Mouse (Mus musculus): ENCODE results near the gene Tbata.
A peak's percentile ranks its signal among the peaks of the same experiment; 100 is the strongest.

Gene Tbata

GRCm38 (mm10) chr10:61171654-61172053, at the start of gene Tbata:
TSS of gene Tbata (plus strand) at chr10:61171954.
- no peak for ATAC-seq (ENCODE audit: insufficient number of reproducible peaks, low FRiP score, low TSS enrichment)

GRCm38 (mm10) chr10:61123276-61123913, 48.4 kb upstream of the Tbata start:
- ATAC-seq (ENCODE audit: insufficient number of reproducible peaks, low FRiP score, low TSS enrichment) = no peak

DNA sequence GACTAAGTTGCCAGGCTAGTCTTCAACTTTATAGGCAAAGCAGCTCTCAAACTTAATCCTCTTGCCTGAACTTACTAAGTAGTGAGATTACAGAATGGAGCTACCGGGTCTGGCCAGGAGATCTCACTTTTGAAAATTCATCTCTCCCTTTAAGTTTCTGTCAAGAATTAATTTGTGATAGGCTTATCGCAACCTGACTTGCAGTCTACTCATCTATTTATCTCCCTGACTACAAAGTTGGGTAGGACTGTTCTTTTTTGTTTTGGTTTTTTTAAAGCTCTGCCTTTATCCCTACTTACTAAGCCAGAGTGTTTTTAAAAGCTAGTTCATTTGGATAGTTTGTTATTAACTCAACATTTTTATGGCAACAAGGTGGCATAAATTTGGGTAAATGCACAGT, 47.3 kb upstream of the Tbata start:
- ATAC-seq (ENCODE audit: insufficient number of reproducible peaks, low FRiP score, low TSS enrichment) = no peak

DNA sequence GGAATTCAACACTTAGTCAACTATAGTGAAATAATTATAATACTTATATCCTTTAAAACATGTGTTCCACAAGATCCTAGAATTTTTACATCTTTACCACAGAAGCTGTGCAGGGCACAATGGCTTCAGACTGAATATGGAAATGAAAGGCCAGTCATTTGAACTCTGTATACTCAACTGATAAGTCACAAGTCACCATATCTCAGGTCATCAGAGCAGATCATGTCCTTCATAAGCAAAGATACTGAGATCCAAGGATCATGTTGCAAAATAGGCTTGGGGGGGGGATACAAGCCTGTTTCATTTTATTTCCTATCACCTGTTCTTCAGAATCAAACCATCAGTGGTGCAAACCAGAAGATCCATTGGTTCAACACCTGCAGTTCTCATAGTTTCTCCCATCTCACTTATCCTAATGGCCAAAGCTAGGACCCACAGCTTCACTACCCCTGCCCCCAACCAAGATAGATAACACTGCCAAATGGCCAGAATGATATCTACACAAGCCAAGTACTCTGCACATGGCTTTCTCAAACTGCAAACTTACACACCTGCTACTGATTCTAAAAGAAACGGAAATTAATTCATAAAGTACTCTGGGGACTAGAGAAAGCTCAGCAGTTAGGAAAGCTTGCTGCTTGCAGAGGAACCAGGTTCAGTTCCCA, 42.9 kb upstream of the Tbata start:
- ATAC-seq (ENCODE audit: insufficient number of reproducible peaks, low FRiP score, low TSS enrichment) = no peak

- ATAC-seq (ENCODE audit: insufficient number of reproducible peaks, low FRiP score, low TSS enrichment) = no peak
Observed at GRCm38 (mm10) chr10:61130959-61131358, 40.8 kb upstream of the Tbata start.

DNA sequence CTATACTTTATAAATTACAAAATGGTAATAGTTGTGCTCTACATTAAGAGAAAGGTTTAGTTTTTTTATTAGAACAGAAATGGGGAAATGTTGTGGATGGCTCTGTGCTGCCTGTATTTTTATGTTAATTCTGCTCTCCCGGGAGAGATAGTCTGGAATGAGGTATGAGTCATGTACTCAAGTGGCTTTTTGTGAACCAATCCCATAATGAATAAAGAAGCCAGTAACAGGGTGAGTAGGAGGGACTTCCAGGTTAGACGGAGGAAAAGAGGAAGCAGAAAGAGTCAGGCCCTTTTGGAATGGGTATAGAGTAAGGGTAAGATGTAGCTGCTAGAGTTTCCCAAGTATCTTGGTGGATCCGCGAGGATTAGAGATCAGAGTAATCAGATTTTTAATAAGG, 37.7 kb upstream of the Tbata start:
- no peak for ATAC-seq (ENCODE audit: insufficient number of reproducible peaks, low FRiP score, low TSS enrichment)

GRCm38 (mm10) chr10:61135226-61135839, 36.4 kb upstream of the Tbata start:
- no peak for ATAC-seq (ENCODE audit: insufficient number of reproducible peaks, low FRiP score, low TSS enrichment)

- no peak for ATAC-seq (ENCODE audit: insufficient number of reproducible peaks, low FRiP score, low TSS enrichment)
Observed at GRCm38 (mm10) chr10:61137567-61137966, 34.2 kb upstream of the Tbata start.

GRCm38 (mm10) chr10:61143343-61143742, 28.4 kb upstream of the Tbata start:
- no peak for ATAC-seq (ENCODE audit: insufficient number of reproducible peaks, low FRiP score, low TSS enrichment)

GRCm38 (mm10) chr10:61145766-61146118, 26.0 kb upstream of the Tbata start:
- no peak for ATAC-seq (ENCODE audit: insufficient number of reproducible peaks, low FRiP score, low TSS enrichment)

- no peak for ATAC-seq (ENCODE audit: insufficient number of reproducible peaks, low FRiP score, low TSS enrichment)
Observed at GRCm38 (mm10) chr10:61146119-61146806, 25.5 kb upstream of the Tbata start.

DNA sequence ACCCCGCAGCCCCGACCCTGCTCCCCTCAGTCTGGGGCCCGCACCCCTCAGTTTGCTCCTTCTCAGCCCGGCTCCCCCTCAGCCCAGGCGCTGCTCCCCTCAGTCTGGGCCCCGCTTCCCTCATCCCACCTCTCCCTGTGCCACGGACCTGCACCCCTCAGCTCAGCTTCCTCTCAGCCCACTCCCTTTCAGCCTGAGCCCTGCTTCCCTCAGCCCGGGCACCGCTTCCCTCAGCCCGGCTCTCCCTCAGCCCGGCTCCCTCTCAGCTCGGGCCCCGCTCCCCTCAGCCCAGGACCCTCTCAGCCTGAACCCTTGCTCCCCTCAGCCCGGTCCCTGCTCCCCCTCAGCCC, 25.0 kb upstream of the Tbata start:
- ATAC-seq (ENCODE audit: insufficient number of reproducible peaks, low FRiP score, low TSS enrichment) = peak; percentile 37

GRCm38 (mm10) chr10:61147157-61148040, 24.4 kb upstream of the Tbata start, which contains the start of gene Sgpl1:
TSS of gene Sgpl1 (minus strand) at chr10:61147703.
- ATAC-seq (ENCODE audit: insufficient number of reproducible peaks, low FRiP score, low TSS enrichment) = peak; percentile 82

DNA sequence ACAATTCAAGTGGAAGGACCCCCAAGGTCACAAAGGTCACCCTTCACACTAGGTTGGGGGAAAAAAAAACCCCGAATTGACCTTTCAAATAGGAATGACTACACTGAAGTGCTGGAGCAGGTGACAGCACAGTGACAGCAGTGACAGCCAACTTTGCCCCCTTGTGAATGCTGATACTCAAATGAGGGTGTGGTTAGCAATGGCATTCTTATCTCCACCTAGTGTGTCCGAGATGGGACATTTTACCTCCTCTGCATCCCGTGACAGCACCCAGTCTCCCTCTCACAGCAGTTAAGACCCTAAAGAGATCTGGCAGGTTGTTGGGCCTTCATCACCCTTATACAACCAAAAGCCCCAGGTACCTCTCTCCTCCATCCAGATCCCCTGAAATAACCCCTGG, 22.3 kb upstream of the Tbata start:
- no peak for ATAC-seq (ENCODE audit: insufficient number of reproducible peaks, low FRiP score, low TSS enrichment)

GRCm38 (mm10) chr10:61150616-61151015, 21.1 kb upstream of the Tbata start:
- ATAC-seq (ENCODE audit: insufficient number of reproducible peaks, low FRiP score, low TSS enrichment) = no peak

DNA sequence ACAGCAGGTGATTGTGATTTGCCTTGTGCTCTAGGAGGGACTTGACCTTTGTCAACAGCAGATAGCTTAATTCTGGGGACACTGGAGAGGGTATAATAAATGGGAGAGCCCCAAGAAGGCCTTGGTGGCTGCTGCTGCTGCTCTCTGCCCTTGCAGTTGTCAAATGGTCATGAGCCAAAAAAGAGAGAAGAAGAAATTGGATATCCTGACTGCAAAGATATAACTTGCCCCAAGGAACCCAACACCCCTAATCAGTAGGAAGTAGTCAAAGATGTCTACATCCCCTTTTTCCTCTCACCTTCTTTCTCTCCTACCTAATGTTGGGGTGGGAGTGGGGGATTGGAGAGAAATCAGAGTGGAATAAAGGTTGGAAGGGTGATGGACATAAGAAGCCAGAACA, 19.6 kb upstream of the Tbata start:
- ATAC-seq (ENCODE audit: insufficient number of reproducible peaks, low FRiP score, low TSS enrichment) = no peak

- ATAC-seq (ENCODE audit: insufficient number of reproducible peaks, low FRiP score, low TSS enrichment) = no peak
Observed at GRCm38 (mm10) chr10:61155611-61156010, 16.1 kb upstream of the Tbata start.

DNA sequence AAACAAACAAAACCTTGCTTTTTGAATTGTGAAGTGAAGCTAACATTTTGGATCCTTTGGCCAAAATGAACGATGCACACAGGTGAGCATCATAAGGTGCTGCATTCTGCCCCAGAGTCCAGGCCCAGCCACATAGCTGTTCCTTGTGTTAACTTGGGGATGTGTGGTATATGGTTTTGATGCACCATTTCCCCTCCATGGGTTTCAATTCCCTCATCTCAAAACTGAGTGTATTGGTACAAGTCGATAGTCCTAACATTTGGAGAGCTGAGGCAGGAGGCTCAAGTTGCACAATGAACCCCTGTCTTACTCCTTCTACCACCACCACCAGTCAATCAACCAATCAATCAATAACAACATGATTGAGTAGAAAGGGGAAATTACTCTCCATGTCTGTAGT, 15.3 kb upstream of the Tbata start:
- no peak for ATAC-seq (ENCODE audit: insufficient number of reproducible peaks, low FRiP score, low TSS enrichment)

- no peak for ATAC-seq (ENCODE audit: insufficient number of reproducible peaks, low FRiP score, low TSS enrichment)
Observed at GRCm38 (mm10) chr10:61158594-61158993, 13.2 kb upstream of the Tbata start.

DNA sequence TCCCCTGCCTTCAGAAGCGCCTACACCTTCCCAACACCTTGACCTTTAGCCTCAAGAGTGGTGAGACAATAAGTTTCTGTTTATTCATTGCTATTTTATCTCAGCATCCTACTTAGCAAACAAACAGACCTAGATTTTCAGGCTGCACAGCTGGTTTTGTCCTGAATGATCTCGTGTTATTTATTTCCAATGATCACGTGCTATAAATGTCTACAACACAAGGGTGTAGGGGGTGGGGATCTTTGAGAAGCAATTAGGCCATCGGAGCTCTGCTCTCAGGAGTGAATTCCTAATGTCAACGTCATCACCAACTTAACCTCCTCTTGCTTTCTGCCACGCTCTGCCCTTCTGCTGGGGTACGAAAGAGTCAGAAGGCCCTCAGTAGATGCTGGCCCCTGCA, 11.7 kb upstream of the Tbata start:
- no peak for ATAC-seq (ENCODE audit: insufficient number of reproducible peaks, low FRiP score, low TSS enrichment)
